Mouse (Mus musculus): ENCODE measurements around the gene Ptpn3. TPM values are rescaled to one million over a fixed set of nuclear protein-coding genes. Genes with fewer than 3 reads are reported as not detected.

Gene Ptpn3
- polyA plus RNA-seq (2017; shearing (Covaris generic)), result 2.6 TPM

GRCm38 (mm10) chr4:57301410-57302313 is at the start of gene Ptpn3:
TSS of gene Ptpn3 (minus strand) at chr4:57301837.

GRCm38 (mm10) chr4:57143026-57143937 is 158.4 kb downstream of the Ptpn3 start, which contains the start of gene Epb41l4b:
TSS of gene Epb41l4b (minus strand) at chr4:57143437.

Other genes starting within 250 kb of the Ptpn3 start
- 0.06 TPM for gene Epb41l4b, start 158.4 kb downstream of the Ptpn3 start, polyA plus RNA-seq (2017; shearing (Covaris generic))
- gene Palm2, start 132.4 kb upstream of the Ptpn3 start, polyA plus RNA-seq (2017; shearing (Covaris generic)), result not detected

All from inflammation-experienced regulatory T-cells, adult 16 weeks (primary cell).